Mouse (Mus musculus) kidney, adult 2 months (tissue): ENCODE measurements around the gene Tns3.

Experiments
- CTCF ChIP-seq: fragments of 200-500 bp; conservative IDR thresholded peaks from 2 replicates; pipeline ENCODE4 v1.5.1; 2011; ENCODE audit warnings: low read depth, mild to moderate bottlenecking, control low read depth, low read length, moderate library complexity, mixed read lengths; ENCODE audit not compliant: insufficient read depth, insufficient read length
- POLR2A ChIP-seq: fragments of 200-500 bp; IDR thresholded peaks from one replicate; pipeline ENCODE4 v1.6.1; 2011; ENCODE audit warnings: low read depth, low read length, control low read depth

DNA sequence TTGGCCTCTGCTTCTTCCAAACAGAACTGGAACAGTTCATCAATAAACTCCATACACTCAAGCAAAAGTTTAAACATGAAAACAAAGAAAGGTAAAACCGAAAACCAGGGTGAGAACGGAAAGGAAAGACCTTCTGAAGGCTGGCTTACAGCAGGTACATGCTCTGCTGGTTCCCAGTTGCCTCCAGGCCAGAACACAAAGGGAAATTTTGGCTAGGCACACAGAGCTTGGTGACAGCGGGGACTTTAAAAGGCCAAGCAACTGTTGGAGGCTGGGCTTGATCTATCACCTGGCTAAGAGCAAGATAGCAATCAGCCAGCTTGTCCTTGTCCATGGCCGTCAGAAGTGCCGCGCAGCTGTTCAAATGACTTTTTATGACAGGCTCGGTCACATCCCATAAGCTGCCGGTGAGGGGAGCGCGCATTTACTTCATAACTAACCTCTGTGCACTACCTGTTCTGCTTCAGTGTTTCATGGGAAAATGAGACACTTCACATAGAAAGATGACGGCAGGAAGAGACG lies 105.5 kb downstream of the Tns3 start:
- TF ChIP-seq CTCF (no peak), POLR2A (no peak)
